Mouse (Mus musculus): ENCODE measurements at regions not wholly inside any gene's neighbourhood (a gene's known extent, or its start where the extent isn't known, plus 50 kb on each side); places are given as distances from the start of the nearest gene placed in this dataset.

GRCm38 (mm10) chr11:45158282-45158681 lies 541.2 kb downstream of the Ebf1 start:
- Histone ChIP-seq H3K27ac (ENCODE audit: insufficient read depth, low read depth, low read length, poor library complexity, severe bottlenecking) (no peak overlapping the region), H3K4me1 (ENCODE audit: control insufficient read depth in 2 of 2, insufficient read depth in 2 of 2, low read length in 2 of 2, poor library complexity in 1 of 2) (no peaks in the 10 kb centered on the region), H3K36me3 (ENCODE audit: control insufficient read depth, insufficient read depth, low read length, poor library complexity, severe bottlenecking) (no peaks in the 10 kb centered on the region), H3K9ac (ENCODE audit: insufficient read depth, low read depth, low read length, poor library complexity, severe bottlenecking) (no peak overlapping the region), H3K9me3 (ENCODE audit: control insufficient read depth, insufficient read depth, low read depth, low read length) (no peaks in the 10 kb centered on the region), H3K4me3 (ENCODE audit: insufficient read depth in 1 of 2, low read depth in 1 of 2, low read length in 2 of 2, poor library complexity in 1 of 2, severe bottlenecking in 1 of 2) (no peak overlapping the region)
- in situ Hi-C loops (cut with MboI; ENCODE audit: low sequenced_read_pairs in 2 of 2, unreplicated experiment in 2 of 2): no loop called here
- DNase-seq (ENCODE audit: low read depth, low spot score): no peak
- TF ChIP-seq ZC3H11A (IDR thresholded peaks at IDR 0.05; ENCODE audit: borderline replicate concordance, low read depth, low read length): no peak

DNA sequence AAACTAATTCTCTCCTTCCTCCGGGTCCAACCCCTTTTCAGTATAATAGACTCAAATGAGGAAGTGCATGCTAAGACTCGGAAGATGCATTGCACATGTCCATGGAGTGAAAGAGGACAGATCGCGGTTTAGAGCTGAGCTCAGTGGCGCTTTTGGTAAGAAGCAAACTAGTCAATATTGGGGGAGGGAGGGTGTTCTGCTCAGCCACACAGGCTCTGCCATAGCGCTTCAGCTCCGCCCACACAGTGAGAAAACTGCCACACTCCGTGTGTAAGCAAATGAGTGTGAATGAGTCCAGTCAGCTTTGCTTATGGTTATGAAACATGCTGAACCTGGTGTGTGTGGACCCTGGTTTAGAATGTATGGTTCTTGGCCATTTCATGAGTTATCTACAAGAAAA lies 543.8 kb downstream of the Ebf1 start:
- Histone ChIP-seq H3K27ac (ENCODE audit: insufficient read depth, low read depth, low read length, poor library complexity, severe bottlenecking) (no peak overlapping the region), H3K4me1 (ENCODE audit: control insufficient read depth in 2 of 2, insufficient read depth in 2 of 2, low read length in 2 of 2, poor library complexity in 1 of 2) (no peaks in the 10 kb centered on the region), H3K9me3 (ENCODE audit: control insufficient read depth, insufficient read depth, low read depth, low read length) (no peaks in the 10 kb centered on the region), H3K4me3 (ENCODE audit: insufficient read depth in 1 of 2, low read depth in 1 of 2, low read length in 2 of 2, poor library complexity in 1 of 2, severe bottlenecking in 1 of 2) (no peak overlapping the region), H3K9ac (ENCODE audit: insufficient read depth, low read depth, low read length, poor library complexity, severe bottlenecking) (no peak overlapping the region), H3K36me3 (ENCODE audit: control insufficient read depth, insufficient read depth, low read length, poor library complexity, severe bottlenecking) (no peaks in the 10 kb centered on the region)
- in situ Hi-C loops (cut with MboI; ENCODE audit: low sequenced_read_pairs in 2 of 2, unreplicated experiment in 2 of 2): no loop called here
- TF ChIP-seq ZC3H11A (IDR thresholded peaks at IDR 0.05; ENCODE audit: borderline replicate concordance, low read depth, low read length) (no peak), MAFK (IDR thresholded peaks at IDR 0.05; ENCODE audit: insufficient read depth, low read depth, low read length) (no peak), CHD2 (IDR thresholded peaks at IDR 0.05; ENCODE audit: low read depth, low read length) (no peak), HCFC1 (IDR thresholded peaks at IDR 0.05; ENCODE audit: borderline replicate concordance, insufficient read depth, low read length) (no peak), ZNF384 (IDR thresholded peaks at IDR 0.05; ENCODE audit: low read depth, low read length) (no peak)
- no peak for DNase-seq (ENCODE audit: low read depth, low spot score)

DNA sequence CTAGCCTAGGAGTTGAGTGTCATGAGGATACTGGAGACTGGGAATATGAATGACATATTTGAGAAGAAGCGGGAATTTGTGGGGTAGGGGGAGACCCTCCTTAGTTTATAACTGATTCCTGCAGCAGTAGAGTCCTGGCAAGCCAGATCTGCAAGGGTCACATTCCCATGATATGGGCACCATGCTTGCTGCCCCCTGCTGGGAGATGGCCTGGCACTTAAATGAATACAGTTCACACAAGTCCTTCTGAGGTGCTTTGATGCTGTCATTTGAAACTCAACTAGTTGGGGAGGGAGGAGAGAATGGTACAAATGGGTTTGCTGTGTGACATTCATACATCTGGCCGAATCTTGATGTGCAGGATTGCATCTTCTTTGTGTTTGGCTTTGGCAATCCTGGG lies 556.4 kb downstream of the Ebf1 start:
- no peak overlapping the region for H3K27ac ChIP-seq (ENCODE audit: insufficient read depth, low read depth, low read length, poor library complexity, severe bottlenecking)
- no peak overlapping the region for H3K4me3 ChIP-seq (ENCODE audit: insufficient read depth in 1 of 2, low read depth in 1 of 2, low read length in 2 of 2, poor library complexity in 1 of 2, severe bottlenecking in 1 of 2)
- H3K4me1 ChIP-seq (ENCODE audit: control insufficient read depth in 2 of 2, insufficient read depth in 2 of 2, low read length in 2 of 2, poor library complexity in 1 of 2): no peaks in the 10 kb centered on the region
- no peaks in the 10 kb centered on the region for H3K9me3 ChIP-seq (ENCODE audit: control insufficient read depth, insufficient read depth, low read depth, low read length)
- in situ Hi-C loops (cut with MboI; ENCODE audit: low sequenced_read_pairs in 2 of 2, unreplicated experiment in 2 of 2): loop anchor here in 1 of 2 experiments (10.0 kb wide), 1 partner anchor 569 kb away; no protein-coding TSS in a partner anchor
- H3K36me3 ChIP-seq (ENCODE audit: control insufficient read depth, insufficient read depth, low read length, poor library complexity, severe bottlenecking): no peaks in the 10 kb centered on the region
- no peak for DNase-seq (ENCODE audit: low read depth, low spot score)
- TF ChIP-seq HCFC1 (IDR thresholded peaks at IDR 0.05; ENCODE audit: borderline replicate concordance, insufficient read depth, low read length) (no peak), ZC3H11A (IDR thresholded peaks at IDR 0.05; ENCODE audit: borderline replicate concordance, low read depth, low read length) (no peak), CHD2 (IDR thresholded peaks at IDR 0.05; ENCODE audit: low read depth, low read length) (no peak), MAFK (IDR thresholded peaks at IDR 0.05; ENCODE audit: insufficient read depth, low read depth, low read length) (no peak), ZNF384 (IDR thresholded peaks at IDR 0.05; ENCODE audit: low read depth, low read length) (no peak)
- no peak overlapping the region for H3K9ac ChIP-seq (ENCODE audit: insufficient read depth, low read depth, low read length, poor library complexity, severe bottlenecking)

DNA sequence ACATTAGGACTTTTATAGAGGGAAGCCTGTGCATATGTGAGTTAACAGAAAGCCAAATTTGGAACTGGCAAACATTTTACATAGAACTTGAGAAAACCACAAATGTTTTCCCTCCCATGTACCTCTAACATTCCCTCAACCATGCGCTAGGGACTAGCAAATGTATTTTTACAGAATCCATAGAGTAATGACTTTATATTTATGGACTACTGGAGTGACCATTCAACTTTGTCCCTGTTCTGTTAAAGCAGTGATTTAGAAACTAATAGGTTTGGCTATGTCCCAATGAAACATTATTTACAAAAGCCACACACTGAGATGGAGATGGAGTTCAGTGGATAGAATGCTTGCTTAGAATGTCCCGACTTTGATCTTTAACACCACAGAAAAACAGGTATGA lies 557.0 kb downstream of the Ebf1 start:
- in situ Hi-C loops (cut with MboI; ENCODE audit: low sequenced_read_pairs in 2 of 2, unreplicated experiment in 2 of 2): loop anchor here in 1 of 2 experiments (10.0 kb wide), 1 partner anchor 569 kb away; no protein-coding TSS in a partner anchor
- DNase-seq (ENCODE audit: low read depth, low spot score): no peak
- no peaks in the 10 kb centered on the region for H3K9me3 ChIP-seq (ENCODE audit: control insufficient read depth, insufficient read depth, low read depth, low read length)
- TF ChIP-seq MAFK (IDR thresholded peaks at IDR 0.05; ENCODE audit: insufficient read depth, low read depth, low read length) (no peak), ZNF384 (IDR thresholded peaks at IDR 0.05; ENCODE audit: low read depth, low read length) (no peak), CHD2 (IDR thresholded peaks at IDR 0.05; ENCODE audit: low read depth, low read length) (no peak), ZC3H11A (IDR thresholded peaks at IDR 0.05; ENCODE audit: borderline replicate concordance, low read depth, low read length) (no peak), HCFC1 (IDR thresholded peaks at IDR 0.05; ENCODE audit: borderline replicate concordance, insufficient read depth, low read length) (no peak)
- no peaks in the 10 kb centered on the region for H3K36me3 ChIP-seq (ENCODE audit: control insufficient read depth, insufficient read depth, low read length, poor library complexity, severe bottlenecking)
- no peak overlapping the region for H3K27ac ChIP-seq (ENCODE audit: insufficient read depth, low read depth, low read length, poor library complexity, severe bottlenecking)
- H3K4me1 ChIP-seq (ENCODE audit: control insufficient read depth in 2 of 2, insufficient read depth in 2 of 2, low read length in 2 of 2, poor library complexity in 1 of 2): no peaks in the 10 kb centered on the region
- H3K4me3 ChIP-seq (ENCODE audit: insufficient read depth in 1 of 2, low read depth in 1 of 2, low read length in 2 of 2, poor library complexity in 1 of 2, severe bottlenecking in 1 of 2): no peak overlapping the region
- H3K9ac ChIP-seq (ENCODE audit: insufficient read depth, low read depth, low read length, poor library complexity, severe bottlenecking): no peak overlapping the region
